Mouse (Mus musculus) spleen, adult 2 months (tissue): Measurements from ENCODE around the gene Nuak1.

Experiments used
- CTCF ChIP-seq: fragments of 200-500 bp; IDR thresholded peaks from 2 replicates; pipeline ENCODE4 v1.5.1; 2011; ENCODE audit warnings: mild to moderate bottlenecking, inconsistent platforms; ENCODE audit not compliant: insufficient read depth, insufficient read length, insufficient replicate concordance; ENCODE audit errors: extremely low read depth
- POLR2A ChIP-seq: fragments of 200-500 bp; IDR thresholded peaks from 2 replicates; pipeline ENCODE4 v1.6.1; 2011; ENCODE audit warnings: low read depth, low read length, inconsistent platforms

DNA sequence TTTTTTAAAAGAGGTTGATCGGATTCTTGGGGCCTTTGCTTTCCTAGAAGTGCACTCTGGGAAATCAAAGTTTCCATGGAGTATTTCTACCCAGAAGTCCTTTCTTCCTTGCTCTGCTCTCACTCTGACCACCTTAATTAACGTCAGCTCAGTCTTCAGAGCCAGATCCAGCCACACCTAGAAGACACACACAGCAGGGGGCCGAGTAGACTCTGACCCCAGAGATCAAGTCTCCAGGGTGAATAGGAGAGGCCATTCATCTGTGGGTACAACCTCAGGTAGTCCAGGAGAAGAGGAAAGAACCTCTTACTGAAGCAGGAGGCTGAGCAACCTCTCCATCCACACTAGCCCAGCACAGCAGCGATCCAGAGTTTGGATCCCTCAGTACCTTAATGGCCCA lies 11.5 kb upstream of the Nuak1 start:
- TF ChIP-seq CTCF (no peak), POLR2A (no peak)
